Mouse (Mus musculus) limb, embryonic 15.5 days (tissue): ENCODE measurements around the gene Enpp4. TPM values are rescaled to one million over a fixed set of nuclear protein-coding genes. Genes with fewer than 3 reads are reported as not detected.

ENCODE experiments used
- ATAC-seq: fragments of 200-750 bp; cut with Nextera tagmentation; 2 replicates; pipeline ENCODE4 v1.8.0; 2017; ENCODE audit warnings: low read depth, moderate TSS enrichment; ENCODE audit not compliant: insufficient number of reproducible peaks, low FRiP score, low TSS enrichment
- H3K27ac ChIP-seq: fragments of 300-500 bp; sonication (generic); 2 replicates; pipeline ENCODE4 v1.5.1; 2015; ENCODE audit warnings: moderate library complexity, mild to moderate bottlenecking, inconsistent platforms
- H3K27me3 ChIP-seq: fragments of 300-500 bp; sonication (generic); 2 replicates; pipeline ENCODE4 v1.6.1; 2015; ENCODE audit warnings: inconsistent platforms
- H3K36me3 ChIP-seq: fragments of 300-500 bp; sonication (generic); 2 replicates; pipeline ENCODE4 v1.6.1; 2015; ENCODE audit warnings: inconsistent platforms
- H3K4me1 ChIP-seq: fragments of 300-500 bp; sonication (generic); 2 replicates; pipeline ENCODE4 v1.6.1; 2015; ENCODE audit warnings: inconsistent platforms
- H3K4me2 ChIP-seq: fragments of 300-500 bp; sonication (generic); 2 replicates; pipeline ENCODE4 v1.6.1; 2015; ENCODE audit warnings: mild to moderate bottlenecking, inconsistent platforms
- H3K4me3 ChIP-seq: fragments of 300-500 bp; sonication (generic); 2 replicates; pipeline ENCODE4 v1.5.1; 2015; ENCODE audit warnings: mild to moderate bottlenecking, inconsistent platforms
- H3K9ac ChIP-seq: fragments of 300-500 bp; sonication (generic); 2 replicates; pipeline ENCODE4 v1.6.1; 2015; ENCODE audit warnings: inconsistent platforms
- H3K9me3 ChIP-seq: fragments of 300-500 bp; sonication (generic); 2 replicates; pipeline ENCODE4 v1.6.1; 2016; ENCODE audit warnings: inconsistent platforms
- WGBS: fragments of 180-500 bp; shearing (Covaris S2); methylation state at CpG from one replicate; pipeline ENCODE4 v1.1.7; 2015; 5-methylcytosine and 5-hydroxymethylcytosine counted together
- polyA plus RNA-seq: library from polyadenylated mRNA; unstranded; fragments of >200 nt; fragmentation: Nextera tagmentation; extraction: Ambion mirVana; gene quantifications from 2 replicates; pipeline ENCODE4 v1.2.1, GENCODE M21; 2015

Gene Enpp4
- 3.4 and 3.7 TPM in 2 replicates for polyA plus RNA-seq

GRCm38 (mm10) chr17:44105287-44106138 lies at the start of gene Enpp4:
Gene Enpp4, minus strand, starts transcription at chr17:44105809.
- Histone ChIP-seq H3K27me3 (no peaks in the 10 kb centered on the region), H3K36me3 (no peaks in the 10 kb centered on the region), H3K9me3 (no peaks in the 10 kb centered on the region), H3K4me2 (peak within 1 kb of the TSS; percentile 92), H3K9ac (peak within 1 kb of the TSS; percentile 60), H3K4me3 (peak within 1 kb of the TSS; percentile 69), H3K4me1 (peaks cover 7% of the 10 kb centered on the region), H3K27ac (no peak within 1 kb of the TSS)
- WGBS: under 1% methylated on average over 68 of the region's 76 CpGs
- peak; percentile 91 for ATAC-seq

- ATAC-seq: no peak
Observed at GRCm38 (mm10) chr17:44155204-44155603, 49.6 kb upstream of the Enpp4 start.

DNA sequence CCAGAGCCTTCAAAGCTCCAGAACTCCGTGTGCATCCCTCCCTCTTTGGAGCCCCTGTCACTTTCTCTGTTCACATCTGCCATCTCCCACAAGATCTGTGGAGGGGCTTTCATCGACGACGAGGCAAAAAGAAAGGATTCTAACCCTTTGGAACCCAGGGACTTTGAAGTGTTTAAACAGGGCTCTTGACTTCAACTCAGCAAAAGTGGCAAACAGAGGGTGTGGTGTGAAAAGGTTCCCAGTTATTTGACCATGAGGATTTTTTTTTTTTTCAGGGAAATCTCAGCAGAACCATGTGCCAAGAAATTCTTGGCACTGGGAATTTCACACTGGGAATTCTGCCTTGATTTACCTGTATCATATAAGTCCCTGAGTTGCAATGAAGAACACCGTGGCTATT lies 48.3 kb upstream of the Enpp4 start:
- no peaks in the 10 kb centered on the region for H3K27me3 ChIP-seq
- no peak overlapping the region for H3K9ac ChIP-seq
- H3K9me3 ChIP-seq: no peaks in the 10 kb centered on the region
- H3K4me2 ChIP-seq: no peak overlapping the region
- no peak overlapping the region for H3K4me3 ChIP-seq
- no peaks in the 10 kb centered on the region for H3K36me3 ChIP-seq
- no peak overlapping the region for H3K27ac ChIP-seq
- WGBS: 32% methylated on average over 5 of the region's 5 CpGs
- no peaks in the 10 kb centered on the region for H3K4me1 ChIP-seq
- ATAC-seq: no peak

More at GRCm38 (mm10) chr17:44155204-44155603, 49.6 kb upstream of the Enpp4 start:
- no peaks in the 10 kb centered on the region for H3K4me1 ChIP-seq
- no peaks in the 10 kb centered on the region for H3K9me3 ChIP-seq
- no peak overlapping the region for H3K4me3 ChIP-seq
- H3K4me2 ChIP-seq: no peak overlapping the region
- no peak overlapping the region for H3K27ac ChIP-seq
- H3K27me3 ChIP-seq: no peaks in the 10 kb centered on the region
- no peaks in the 10 kb centered on the region for H3K36me3 ChIP-seq
- 63% methylated on average over 2 of the region's 2 CpGs for WGBS
- no peak overlapping the region for H3K9ac ChIP-seq

GRCm38 (mm10) chr17:44151889-44152288 lies 46.3 kb upstream of the Enpp4 start:
- Histone ChIP-seq H3K36me3 (no peaks in the 10 kb centered on the region), H3K9me3 (no peaks in the 10 kb centered on the region), H3K4me2 (no peak overlapping the region), H3K4me3 (no peak overlapping the region), H3K4me1 (no peaks in the 10 kb centered on the region), H3K9ac (no peak overlapping the region), H3K27me3 (no peaks in the 10 kb centered on the region), H3K27ac (no peak overlapping the region)
- WGBS: 68% methylated on average over 8 of the region's 8 CpGs
- ATAC-seq: no peak

DNA sequence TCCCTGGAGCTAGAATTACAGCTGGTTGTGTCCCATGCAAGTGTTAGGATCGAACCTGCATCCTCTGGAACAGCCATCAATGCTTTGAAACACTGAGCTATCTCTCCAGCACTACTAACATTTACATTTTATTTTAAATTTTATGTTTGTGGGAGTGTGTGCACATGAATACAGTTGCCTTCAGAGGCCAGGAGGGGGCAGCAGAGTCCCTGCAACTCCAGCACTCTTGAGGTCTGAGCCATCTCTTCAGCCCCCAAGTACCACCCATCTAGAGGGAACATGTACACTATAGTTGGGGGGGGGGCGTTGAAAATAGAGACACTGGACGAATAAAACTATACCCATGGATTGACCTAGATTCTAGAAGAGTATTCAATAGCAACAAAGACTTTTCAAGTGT lies 45.5 kb upstream of the Enpp4 start:
- H3K9ac ChIP-seq: no peak overlapping the region
- H3K4me2 ChIP-seq: no peak overlapping the region
- no peaks in the 10 kb centered on the region for H3K9me3 ChIP-seq
- H3K27ac ChIP-seq: no peak overlapping the region
- H3K27me3 ChIP-seq: no peaks in the 10 kb centered on the region
- H3K36me3 ChIP-seq: no peaks in the 10 kb centered on the region
- ATAC-seq: no peak
- no peak overlapping the region for H3K4me3 ChIP-seq
- no peaks in the 10 kb centered on the region for H3K4me1 ChIP-seq
- WGBS: 71% methylated on average over 3 of the region's 3 CpGs

- Histone ChIP-seq H3K9me3 (no peaks in the 10 kb centered on the region), H3K4me3 (no peak overlapping the region), H3K4me1 (no peaks in the 10 kb centered on the region), H3K36me3 (no peaks in the 10 kb centered on the region), H3K4me2 (no peak overlapping the region), H3K9ac (no peak overlapping the region), H3K27me3 (no peaks in the 10 kb centered on the region), H3K27ac (no peak overlapping the region)
- ATAC-seq: no peak
- WGBS: 45% methylated on average over 5 of the region's 5 CpGs
Observed at GRCm38 (mm10) chr17:44148109-44148846, 42.7 kb upstream of the Enpp4 start.

DNA sequence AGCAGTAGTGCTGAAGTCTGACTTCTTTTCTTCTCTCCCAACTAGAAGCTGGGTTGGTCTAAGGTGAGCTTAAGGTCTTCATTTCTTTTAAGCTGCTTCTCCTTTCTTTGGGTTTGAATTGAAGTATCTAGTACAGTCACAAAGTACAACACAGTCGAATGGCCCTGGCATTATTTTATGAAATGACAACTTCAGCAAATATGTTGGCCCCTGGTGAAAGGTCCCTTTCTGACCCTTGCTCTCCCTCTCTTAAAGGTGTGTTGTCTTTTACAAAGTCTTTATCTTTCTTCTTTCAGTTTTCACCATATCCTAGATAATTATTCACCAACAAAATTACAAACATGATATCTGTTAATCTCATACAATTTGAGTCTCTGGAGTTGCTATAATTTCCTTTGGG lies 40.2 kb upstream of the Enpp4 start:
- WGBS: 88% methylated on average over 1 of the region's 1 CpGs
- no peak for ATAC-seq
- no peaks in the 10 kb centered on the region for H3K27me3 ChIP-seq
- no peak overlapping the region for H3K4me2 ChIP-seq
- H3K27ac ChIP-seq: no peak overlapping the region
- no peak overlapping the region for H3K4me3 ChIP-seq
- no peaks in the 10 kb centered on the region for H3K36me3 ChIP-seq
- no peak overlapping the region for H3K9ac ChIP-seq
- H3K9me3 ChIP-seq: no peaks in the 10 kb centered on the region
- no peaks in the 10 kb centered on the region for H3K4me1 ChIP-seq

DNA sequence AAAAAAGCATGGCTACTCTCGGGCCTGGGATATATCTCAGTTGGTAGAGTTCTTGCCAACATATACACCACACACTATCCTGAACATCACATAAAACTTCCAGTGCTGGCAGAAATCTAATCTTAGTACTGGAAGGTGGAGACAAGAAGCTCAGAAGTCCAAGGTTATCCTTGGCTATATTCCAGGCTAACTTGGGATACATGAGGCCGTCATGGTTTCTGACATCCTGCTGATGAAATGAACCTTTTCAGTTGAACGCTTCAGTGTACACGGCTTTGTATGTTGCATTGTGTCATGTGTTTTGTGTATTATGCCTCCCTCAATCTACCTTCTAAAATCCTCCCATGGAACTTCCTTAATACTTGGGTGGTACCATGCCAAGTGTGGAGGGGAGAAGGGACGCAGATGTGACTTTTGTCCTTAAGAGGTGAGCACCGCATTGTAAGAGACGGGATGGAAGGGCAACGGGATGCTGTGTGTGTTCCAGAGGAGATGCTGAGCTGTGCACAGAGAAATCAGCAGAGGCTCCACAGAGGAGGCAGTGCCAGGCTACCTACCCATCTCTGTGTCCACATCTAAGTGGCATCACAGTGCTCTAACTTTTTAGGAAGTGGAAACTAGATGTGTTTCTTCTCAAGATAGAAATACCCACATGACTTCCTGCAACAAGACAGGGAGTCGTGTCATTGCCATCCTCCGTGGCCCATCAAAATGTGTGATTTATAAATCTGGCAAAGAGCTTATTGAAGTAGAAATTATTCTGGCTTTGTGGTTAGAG lies 31.4 kb upstream of the Enpp4 start:
- no peaks in the 10 kb centered on the region for H3K9me3 ChIP-seq
- H3K27ac ChIP-seq: no peak overlapping the region
- no peak overlapping the region for H3K4me3 ChIP-seq
- no peaks in the 10 kb centered on the region for H3K4me1 ChIP-seq
- peaks cover 10% of the 10 kb centered on the region; the same call in 1 of the 2 replicates for H3K27me3 ChIP-seq
- ATAC-seq: no peak
- WGBS: 81% methylated on average over 10 of the region's 10 CpGs
- H3K9ac ChIP-seq: no peak overlapping the region
- H3K36me3 ChIP-seq: no peaks in the 10 kb centered on the region
- H3K4me2 ChIP-seq: no peak overlapping the region

GRCm38 (mm10) chr17:44136018-44136417 lies 30.4 kb upstream of the Enpp4 start:
- peaks cover 10% of the 10 kb centered on the region; the same call in 1 of the 2 replicates for H3K27me3 ChIP-seq
- no peaks in the 10 kb centered on the region for H3K9me3 ChIP-seq
- no peak overlapping the region for H3K4me3 ChIP-seq
- no peak overlapping the region for H3K9ac ChIP-seq
- H3K36me3 ChIP-seq: no peaks in the 10 kb centered on the region
- H3K4me1 ChIP-seq: no peaks in the 10 kb centered on the region
- H3K27ac ChIP-seq: no peak overlapping the region
- no peak for ATAC-seq
- 55% methylated on average over 8 of the region's 8 CpGs for WGBS
- no peak overlapping the region for H3K4me2 ChIP-seq

DNA sequence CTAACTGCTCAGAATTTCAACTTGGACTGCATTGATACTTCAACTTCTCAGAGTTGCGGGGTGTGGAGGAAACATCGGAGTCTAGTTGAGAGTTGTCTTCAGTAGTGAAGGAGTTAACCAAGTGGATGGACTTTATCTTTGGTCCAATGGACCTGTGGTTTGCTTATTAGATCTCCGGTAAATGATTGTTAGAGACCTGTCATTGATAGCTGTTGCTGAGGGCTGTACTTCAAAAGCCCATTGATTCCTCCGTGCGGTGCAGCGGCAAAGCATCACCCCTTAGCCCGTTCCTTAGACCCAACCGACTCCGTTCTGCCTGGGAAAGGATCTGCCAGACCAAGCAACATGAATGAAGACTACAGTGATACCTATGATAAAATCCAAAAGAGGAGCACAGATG lies 28.9 kb upstream of the Enpp4 start:
- no peak overlapping the region for H3K4me3 ChIP-seq
- no peaks in the 10 kb centered on the region for H3K4me1 ChIP-seq
- WGBS: 87% methylated on average over 9 of the region's 9 CpGs

DNA sequence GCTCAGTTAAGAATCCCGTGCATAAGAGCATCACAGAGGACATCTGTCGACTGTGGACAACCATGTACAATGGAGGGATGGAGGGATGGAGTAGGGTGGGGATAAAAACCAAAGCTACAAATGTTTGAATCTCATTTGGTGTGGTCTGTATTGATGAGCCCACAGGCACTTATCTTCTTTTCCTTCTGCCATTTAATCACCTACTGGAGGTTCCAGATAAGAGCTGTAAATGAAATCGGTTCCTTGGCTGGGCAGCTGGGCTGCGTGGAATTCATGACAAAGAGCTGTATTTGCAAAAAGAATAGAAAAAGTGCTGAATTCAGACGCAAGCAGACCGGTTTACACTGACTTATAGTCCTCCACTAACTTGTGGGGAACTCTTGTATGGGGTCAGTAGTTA lies 28.5 kb upstream of the Enpp4 start:
- Histone ChIP-seq H3K4me2 (no peak overlapping the region), H3K4me1 (no peaks in the 10 kb centered on the region), H3K27me3 (peaks cover 10% of the 10 kb centered on the region; the same call in 1 of the 2 replicates), H3K9me3 (no peaks in the 10 kb centered on the region), H3K4me3 (no peak overlapping the region), H3K27ac (no peak overlapping the region), H3K9ac (no peak overlapping the region), H3K36me3 (no peaks in the 10 kb centered on the region)
- ATAC-seq: no peak
- WGBS: 73% methylated on average over 6 of the region's 6 CpGs

More for the DNA sequence above, 28.9 kb upstream of the Enpp4 start:
- Histone ChIP-seq H3K27me3 (peaks cover 10% of the 10 kb centered on the region; the same call in 1 of the 2 replicates), H3K4me2 (no peak overlapping the region), H3K9ac (no peak overlapping the region), H3K27ac (no peak overlapping the region), H3K36me3 (no peaks in the 10 kb centered on the region), H3K9me3 (no peaks in the 10 kb centered on the region)
- ATAC-seq: no peak
